Mouse (Mus musculus) CH12.LX (cell line): ENCODE results near the gene Ucn2. TPM values are rescaled to one million over a fixed set of nuclear protein-coding genes. Genes with fewer than 3 reads are reported as not detected.

Experiments used
- DNase-seq: peaks from one replicate; pipeline ENCODE4 v3.0.0-alpha.2; 2013; ENCODE audit errors: extremely low read depth
- H3K27ac ChIP-seq: 2 replicates; pipeline ENCODE4 v1.5.1; 2012; ENCODE audit warnings: low read depth, mild to moderate bottlenecking, control low read depth, moderate library complexity; ENCODE audit not compliant: insufficient read depth
- H3K27me3 ChIP-seq: replicated peaks from 2 replicates; pipeline ENCODE3; 2012; ENCODE audit warnings: inconsistent platforms
- H3K36me3 ChIP-seq, 2 experiments: replicated peaks in 1 of 2; 2 replicates each; pipeline versions ENCODE3 to v1.6.1; 2012; ENCODE audit warnings: inconsistent platforms in 1 of 2, low read length in 1 of 2, mild to moderate bottlenecking in 1 of 2, mixed read lengths in 1 of 2, moderate library complexity in 1 of 2; ENCODE audit not compliant: control insufficient read depth in 1 of 2, insufficient read depth in 1 of 2
- H3K4me1 ChIP-seq, 2 experiments: 2 replicates each; pipeline ENCODE4 v1.6.1; 2012; ENCODE audit warnings: inconsistent platforms in 1 of 2, moderate library complexity in 1 of 2; ENCODE audit not compliant: insufficient read depth in 2 of 2, control insufficient read depth in 1 of 2
- H3K4me2 ChIP-seq: 2 replicates; pipeline ENCODE4 v1.6.1; 2012; ENCODE audit warnings: low read depth, mild to moderate bottlenecking, control low read depth; ENCODE audit not compliant: poor library complexity, insufficient read depth, severe bottlenecking
- H3K4me3 ChIP-seq, 3 experiments: fragments of 150-350 bp in 1 of 3; sonication (generic) in 1 of 3; replicated peaks in 1 of 3; 2 replicates each; pipeline versions ENCODE3 to v1.5.1; 2011 to 2012; ENCODE audit warnings: low read depth in 2 of 3, low read length in 2 of 3, mild to moderate bottlenecking in 2 of 3, moderate library complexity in 2 of 3, control low read depth in 1 of 3, improper control_type of control experiment in 1 of 3, inconsistent platforms in 1 of 3, mixed read lengths in 1 of 3; ENCODE audit not compliant: poor library complexity in 1 of 3
- H3K79me2 ChIP-seq: replicated peaks from 2 replicates; pipeline ENCODE4 v1.6.1; 2012; ENCODE audit warnings: mild to moderate bottlenecking, moderate library complexity; ENCODE audit not compliant: control insufficient read depth, poor library complexity, insufficient read depth, severe bottlenecking; ENCODE audit errors: extremely low read depth
- H3K9ac ChIP-seq: 2 replicates; pipeline ENCODE4 v1.6.1; 2012; ENCODE audit warnings: low read depth, mild to moderate bottlenecking, control low read depth, moderate library complexity; ENCODE audit not compliant: insufficient read depth
- H3K9me3 ChIP-seq: replicated peaks from 2 replicates; pipeline ENCODE3; 2012; ENCODE audit warnings: low read length, inconsistent platforms, mixed read lengths
- BHLHE40 ChIP-seq: IDR thresholded peaks from 2 replicates; pipeline ENCODE4 v1.6.1; 2011; ENCODE audit warnings: mild to moderate bottlenecking, low read depth, low read length, improper control_type of control experiment
- CHD1 ChIP-seq: IDR thresholded peaks from 2 replicates; pipeline ENCODE4 v1.6.1; 2012; ENCODE audit warnings: low read depth, low read length, improper control_type of control experiment, inconsistent platforms
- CTCF ChIP-seq, 2 experiments: IDR thresholded peaks in 1 of 2; conservative IDR thresholded peaks in 1 of 2; 2 replicates each; pipeline ENCODE4 v1.5.1; 2011 to 2012; ENCODE audit warnings: low read depth in 2 of 2, low read length in 2 of 2, improper control_type of control experiment in 1 of 2, inconsistent platforms in 1 of 2, mild to moderate bottlenecking in 1 of 2, moderate library complexity in 1 of 2
- E2F4 ChIP-seq: IDR thresholded peaks from 2 replicates; pipeline ENCODE4 v1.6.1; 2011; ENCODE audit warnings: low read depth, low read length, improper control_type of control experiment; ENCODE audit not compliant: insufficient replicate concordance
- ETS1 ChIP-seq: conservative IDR thresholded peaks from 2 replicates; pipeline ENCODE4 v1.6.1; 2012; ENCODE audit warnings: low read depth, mild to moderate bottlenecking, inconsistent platforms, low read length, improper control_type of control experiment, moderate library complexity
- GABPA ChIP-seq: IDR thresholded peaks from 2 replicates; pipeline ENCODE4 v1.6.1; 2012; ENCODE audit warnings: low read depth, low read length, improper control_type of control experiment, inconsistent platforms; ENCODE audit not compliant: insufficient replicate concordance
- HCFC1 ChIP-seq: IDR thresholded peaks from 2 replicates; pipeline ENCODE4 v1.6.1; 2012; ENCODE audit warnings: low read depth, mild to moderate bottlenecking, inconsistent platforms, low read length, improper control_type of control experiment
- JUN ChIP-seq: IDR thresholded peaks from 2 replicates; pipeline ENCODE4 v1.6.1; 2011; ENCODE audit warnings: low read depth, mild to moderate bottlenecking, low read length, improper control_type of control experiment, moderate library complexity; ENCODE audit not compliant: insufficient read depth
- MAFK ChIP-seq: IDR thresholded peaks from 2 replicates; pipeline ENCODE4 v1.6.1; 2011; ENCODE audit warnings: low read length, improper control_type of control experiment; ENCODE audit not compliant: insufficient replicate concordance
- MAZ ChIP-seq: IDR thresholded peaks from 2 replicates; pipeline ENCODE4 v1.6.1; 2012; ENCODE audit warnings: low read depth, mild to moderate bottlenecking, inconsistent platforms, low read length, improper control_type of control experiment, moderate library complexity
- MEF2A ChIP-seq: IDR thresholded peaks from 2 replicates; pipeline ENCODE4 v1.6.1; 2014; ENCODE audit warnings: low read depth, mild to moderate bottlenecking, inconsistent platforms, low read length, improper control_type of control experiment, borderline replicate concordance
- MXI1 ChIP-seq: IDR thresholded peaks from 2 replicates; pipeline ENCODE4 v1.6.1; 2011; ENCODE audit warnings: mild to moderate bottlenecking, low read depth, low read length, improper control_type of control experiment
- NRF1 ChIP-seq: IDR thresholded peaks from 2 replicates; pipeline ENCODE4 v1.6.1; 2014; ENCODE audit warnings: low read depth, mild to moderate bottlenecking, inconsistent platforms, low read length, improper control_type of control experiment, moderate library complexity
- POLR2AphosphoS2 ChIP-seq: IDR thresholded peaks from 2 replicates; pipeline ENCODE4 v1.6.1; 2011; ENCODE audit warnings: low read depth, low read length, improper control_type of control experiment
- SIN3A ChIP-seq: IDR thresholded peaks from 2 replicates; pipeline ENCODE4 v1.6.1; 2012; ENCODE audit warnings: low read length, improper control_type of control experiment, inconsistent platforms
- SMC3 ChIP-seq: IDR thresholded peaks from 2 replicates; pipeline ENCODE4 v1.6.1; 2011; ENCODE audit warnings: low read depth, low read length, improper control_type of control experiment
- TCF12 ChIP-seq: IDR thresholded peaks from 2 replicates; pipeline ENCODE4 v1.6.1; 2014; ENCODE audit warnings: low read depth, mild to moderate bottlenecking, inconsistent platforms, low read length, improper control_type of control experiment
- ZC3H11A ChIP-seq: IDR thresholded peaks from 2 replicates; pipeline ENCODE4 v1.6.1; 2012; ENCODE audit warnings: low read depth, mild to moderate bottlenecking, inconsistent platforms, low read length, improper control_type of control experiment
- ZKSCAN1 ChIP-seq: IDR thresholded peaks from 2 replicates; pipeline ENCODE4 v1.6.1; 2012; ENCODE audit warnings: low read depth, inconsistent platforms, low read length, improper control_type of control experiment, borderline replicate concordance
- ZMIZ1 ChIP-seq: IDR thresholded peaks from 2 replicates; pipeline ENCODE4 v1.6.1; 2012; ENCODE audit warnings: low read depth, mild to moderate bottlenecking, inconsistent platforms, low read length, improper control_type of control experiment
- ZNF384 ChIP-seq: IDR thresholded peaks from 2 replicates; pipeline ENCODE4 v1.6.1; 2012; ENCODE audit warnings: low read depth, low read length, improper control_type of control experiment, inconsistent platforms
- dilution Hi-C: fragments of 300-500 bp; cut with MboI; formaldehyde crosslinking; loops from 2 replicates; pipeline ENCODE4 v1.14.3; 2020; ENCODE audit warnings: low sequenced_read_pairs; ENCODE audit not compliant: extremely low pct_unique_long_range_greater_than_20kb, extremely low pct_ligation_motif_present
- in situ Hi-C: fragments of 300-500 bp; cut with MboI; formaldehyde crosslinking; loops from 3 replicates; pipeline ENCODE4 v1.14.3; 2019; ENCODE audit warnings: low sequenced_read_pairs, low pct_ligation_motif_present, low pct_unique_long_range_greater_than_20kb, mixed read lengths
- polyA plus RNA-seq: library from polyadenylated mRNA; unstranded; fragments of >175 nt; gene quantifications from 2 replicates; pipeline ENCODE4 v1.2.1, GENCODE M21; 2012; ENCODE audit warnings: low read depth; ENCODE audit not compliant: insufficient read length
- total RNA-seq, 2 experiments: library from RNA; depleted of rRNA; stranded (reverse); fragments of 300-350 nt in 1 of 2; fragments of >200 nt in 1 of 2; gene quantifications; 2 replicates each; pipeline ENCODE4 v1.2.3; 2012 to 2014

Ucn2 gene
- total and polyA plus RNA-seq, 3 experiments, result 0.40 TPM; not detected in 2

DNA sequence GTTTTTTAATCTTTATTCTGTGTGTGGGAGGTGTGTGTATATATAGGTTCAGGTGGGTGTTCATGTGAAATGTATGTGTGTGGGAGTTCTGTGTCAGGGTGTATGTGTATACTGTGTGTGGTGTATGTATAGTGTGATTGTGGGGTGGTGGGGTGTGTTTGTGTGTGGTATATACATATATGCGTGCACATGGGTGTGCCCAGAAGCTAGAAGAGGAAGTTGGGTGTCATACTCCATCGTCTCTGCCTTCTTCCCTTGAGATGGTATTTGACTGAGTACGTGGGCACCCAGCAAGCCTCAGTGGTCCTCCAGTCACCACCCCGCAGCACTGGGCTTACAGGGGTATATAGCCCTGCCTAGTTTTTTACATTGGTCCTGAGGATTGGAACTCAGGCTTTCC lies 35.6 kb downstream of the Ucn2 start:
- dilution Hi-C loops (no loop called here), in situ Hi-C loops (no loop called here)
- Histone ChIP-seq H3K36me3 (peaks cover 0 to 32% of the 10 kb centered on the region in 2 experiments), H3K27me3 (no peaks in the 10 kb centered on the region), H3K27ac (no peak overlapping the region), H3K79me2 (no peaks in the 10 kb centered on the region), H3K9ac (no peak overlapping the region), H3K4me3 (no peak overlapping the region), H3K9me3 (no peaks in the 10 kb centered on the region), H3K4me2 (no peak overlapping the region)
- no peak for DNase-seq
- TF ChIP-seq JUN (no peak), TCF12 (no peak)
- TF ChIP-seq, all 38 proteins: peak for 0
- H3K4me1 ChIP-seq, result peaks cover 0 to 3% of the 10 kb centered on the region in 2 experiments; a peak in 1 of 4 replicates

DNA sequence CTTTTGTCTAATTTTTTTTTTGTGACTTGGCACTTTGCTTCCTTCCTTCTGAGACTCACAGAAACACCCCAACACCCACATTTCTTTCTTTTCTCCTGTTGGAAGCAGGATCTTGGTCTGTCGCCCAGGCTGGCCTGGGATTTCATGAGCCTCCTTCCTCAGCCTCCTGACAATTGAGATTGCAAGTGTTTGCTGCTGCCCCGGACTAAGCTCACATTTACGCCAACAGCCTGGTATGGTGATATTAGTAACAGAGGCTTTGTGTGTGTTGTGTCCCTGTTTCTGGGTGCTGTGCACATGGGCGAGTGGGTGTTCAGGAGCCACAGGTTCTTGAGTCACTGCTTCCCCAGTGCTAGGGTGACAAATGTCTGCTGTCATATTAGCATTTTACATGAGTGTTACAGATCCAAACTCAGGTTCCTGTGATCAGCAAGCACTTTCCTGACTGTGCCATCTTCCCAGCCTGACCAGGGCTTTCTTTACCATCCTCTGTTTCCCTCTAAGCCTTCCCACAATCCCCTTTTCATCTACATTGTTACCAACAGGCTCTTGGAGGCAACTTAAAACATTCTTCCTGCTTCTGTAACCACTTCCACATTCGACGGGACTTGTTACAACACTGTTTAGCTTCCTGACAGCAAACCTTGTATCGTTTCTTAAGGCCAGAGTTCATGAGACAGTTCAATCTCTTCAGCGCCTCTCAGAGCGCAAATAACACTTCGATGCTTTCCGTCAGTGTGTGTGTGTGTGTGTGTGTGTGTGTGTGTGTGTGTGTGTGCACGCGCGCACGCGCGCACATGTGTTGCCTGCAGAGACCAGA lies 37.3 kb downstream of the Ucn2 start:
- H3K9me3 ChIP-seq, result no peaks in the 10 kb centered on the region
- TF ChIP-seq POLR2AphosphoS2 (no peak), ETS1 (no peak), CHD1 (no peak), ZNF384 (no peak), MXI1 (no peak), CTCF (conservative IDR thresholded peaks at IDR 0.05 in 1 of 2, IDR thresholded peaks at IDR 0.05 in 1 of 2; ENCODE audit: low read depth in 2 of 2, low read length in 2 of 2) (no peak), E2F4 (no peak)
- H3K36me3 ChIP-seq, result peaks cover 0 to 37% of the 10 kb centered on the region in 2 experiments
- dilution Hi-C loops (no loop called here), in situ Hi-C loops (no loop called here)
- no peaks in the 10 kb centered on the region for H3K79me2 ChIP-seq
- H3K4me1 ChIP-seq, result peaks cover 0 to 3% of the 10 kb centered on the region in 2 experiments; a peak in 1 of 4 replicates
- H3K4me3 ChIP-seq, result no peak overlapping the region
- H3K27ac ChIP-seq, result no peak overlapping the region
- no peak overlapping the region for H3K4me2 ChIP-seq
- no peak overlapping the region for H3K9ac ChIP-seq
- no peak for DNase-seq
- H3K27me3 ChIP-seq, result no peaks in the 10 kb centered on the region

DNA sequence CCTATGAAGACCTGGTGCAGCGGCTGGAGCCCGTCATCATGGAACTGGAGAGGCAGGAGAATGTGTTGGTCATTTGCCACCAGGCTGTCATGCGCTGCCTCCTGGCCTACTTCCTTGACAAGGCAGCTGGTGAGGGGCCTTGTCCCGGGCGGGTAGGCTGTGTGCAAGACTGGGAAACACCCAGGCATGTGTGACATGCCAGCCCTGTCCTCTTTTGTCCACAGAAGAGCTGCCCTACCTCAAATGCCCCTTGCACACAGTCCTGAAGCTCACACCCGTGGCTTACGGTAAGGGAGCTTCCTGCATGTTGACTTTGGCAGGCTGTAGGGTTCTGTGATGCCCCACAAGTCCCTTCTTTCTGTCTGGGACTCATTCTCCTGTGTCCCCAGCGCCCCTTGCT lies 41.7 kb downstream of the Ucn2 start:
- Histone ChIP-seq H3K27ac (no peak overlapping the region), H3K4me1 (no peaks in the 10 kb centered on the region)
- in situ Hi-C loops, result no loop called here

More for the DNA sequence above, 41.7 kb downstream of the Ucn2 start:
- H3K36me3 ChIP-seq, result peaks cover 0 to 64% of the 10 kb centered on the region in 2 experiments
- dilution Hi-C loops, result no loop called here
- no peak overlapping the region for H3K4me3 ChIP-seq
- no peaks in the 10 kb centered on the region for H3K9me3 ChIP-seq
- H3K9ac ChIP-seq, result no peak overlapping the region
- TF ChIP-seq ZNF384, result no peak
- TF ChIP-seq ZC3H11A, result no peak
- TF ChIP-seq NRF1, result no peak
- TF ChIP-seq ETS1, result no peak
- TF ChIP-seq BHLHE40, result no peak
- TF ChIP-seq ZKSCAN1, result no peak
- TF ChIP-seq MAZ, result no peak
- no peak for TF ChIP-seq E2F4
- no peak for TF ChIP-seq TCF12
- no peak for TF ChIP-seq MEF2A
- no peak for TF ChIP-seq SIN3A
- TF ChIP-seq CHD1, result no peak
- no peak for TF ChIP-seq SMC3
- no peak for TF ChIP-seq GABPA
- no peak for TF ChIP-seq ZMIZ1
- no peak for TF ChIP-seq JUN
- TF ChIP-seq HCFC1, result no peak
- TF ChIP-seq MAFK, result no peak
- H3K79me2 ChIP-seq, result no peaks in the 10 kb centered on the region
- no peaks in the 10 kb centered on the region for H3K27me3 ChIP-seq
- no peak overlapping the region for H3K4me2 ChIP-seq
- DNase-seq, result no peak
